Mouse (Mus musculus) effector memory CD4-positive, alpha-beta T cell, adult 7 months (primary cell): ENCODE results near the gene Fbxw8. TPM values are rescaled to one million over a fixed set of nuclear protein-coding genes. Genes with fewer than 3 reads are reported as not detected.

Source experiments
- polyA plus RNA-seq: library from polyadenylated mRNA; unstranded; fragments of 100-300 nt; shearing (Covaris generic); gene quantifications from one replicate; pipeline ENCODE4 v1.2.1, GENCODE M21; 2017

Fbxw8 gene
- 18.7 TPM for polyA plus RNA-seq

GRCm38 (mm10) chr5:118154839-118155564 is at the start of gene Fbxw8:
Fbxw8 (minus strand) TSS chr5:118155464.

GRCm38 (mm10) chr5:118164581-118164980 is 9.3 kb upstream of the Fbxw8 start, which contains the start of gene Hrk:
Hrk (plus strand) TSS chr5:118164648.

GRCm38 (mm10) chr5:118027698-118028190 is 127.5 kb downstream of the Fbxw8 start, which contains the start of gene Tesc:
Tesc (plus strand) TSS chr5:118027743.

Other genes starting within 250 kb of the Fbxw8 start
- 24.6 TPM for gene Fbxo21, start 178.7 kb downstream of the Fbxw8 start, polyA plus RNA-seq
- gene Tesc, start 127.7 kb downstream of the Fbxw8 start, polyA plus RNA-seq = 61.9 TPM
- gene Hrk, start 9.2 kb upstream of the Fbxw8 start, polyA plus RNA-seq = 0.16 TPM
- 1.0 TPM for gene Rnft2, start 89.7 kb upstream of the Fbxw8 start, polyA plus RNA-seq
- gene 2410131K14Rik, start 89.8 kb upstream of the Fbxw8 start, polyA plus RNA-seq = 4.5 TPM